Mouse (Mus musculus) hindlimb bud, embryonic 11.5 days (tissue): ENCODE measurements around the gene Tox2.

ENCODE experiments used
- DNase-seq: peaks from one replicate; pipeline ENCODE4 v3.0.0-alpha.2; 2012; ENCODE audit warnings: low read depth, low spot score; ENCODE audit errors: extremely low spot score

Tox2 gene

DNA sequence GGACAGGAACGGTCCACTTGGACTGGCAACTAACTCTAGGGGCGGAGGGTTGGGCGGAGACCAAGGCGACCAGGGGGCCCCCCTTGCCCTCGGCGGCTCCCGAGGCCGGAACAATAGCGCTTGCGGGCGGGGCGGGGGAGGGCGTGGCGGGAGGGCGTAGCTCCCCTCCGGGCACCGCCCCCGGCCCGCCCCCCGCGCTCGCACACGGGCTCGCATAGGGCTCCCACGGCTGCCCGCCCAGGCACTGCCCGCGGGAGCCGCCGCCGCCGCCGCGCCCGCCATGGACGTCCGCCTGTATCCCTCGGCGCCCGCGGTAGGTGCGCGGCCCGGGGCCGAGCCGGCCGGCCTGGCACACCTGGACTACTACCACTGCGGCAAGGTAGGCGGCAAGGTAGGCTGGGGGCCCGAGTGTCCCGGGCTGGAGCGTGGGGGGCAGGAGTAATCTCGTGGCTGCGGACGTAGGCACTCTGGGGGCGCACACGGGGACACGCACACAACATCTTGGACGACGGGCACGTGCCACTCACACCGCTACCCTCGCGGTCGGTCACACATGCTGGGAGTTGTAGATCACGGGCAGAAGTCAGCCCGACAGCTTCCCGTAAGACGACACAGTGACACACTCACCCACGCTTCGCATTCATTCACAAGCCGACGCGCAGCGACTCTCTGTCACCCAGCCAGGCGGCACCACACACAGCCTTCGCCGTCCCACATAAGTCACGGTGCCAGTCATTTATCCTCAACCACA lies at the start of gene Tox2:
TSS of gene Tox2 (plus strand) at position 242 of the 751 bp plus-strand sequence.
- DNase-seq = no peak

- DNase-seq = no peak
Observed at GRCm38 (mm10) chr2:163154673-163155072, 48.3 kb upstream of the Tox2 start.

DNA sequence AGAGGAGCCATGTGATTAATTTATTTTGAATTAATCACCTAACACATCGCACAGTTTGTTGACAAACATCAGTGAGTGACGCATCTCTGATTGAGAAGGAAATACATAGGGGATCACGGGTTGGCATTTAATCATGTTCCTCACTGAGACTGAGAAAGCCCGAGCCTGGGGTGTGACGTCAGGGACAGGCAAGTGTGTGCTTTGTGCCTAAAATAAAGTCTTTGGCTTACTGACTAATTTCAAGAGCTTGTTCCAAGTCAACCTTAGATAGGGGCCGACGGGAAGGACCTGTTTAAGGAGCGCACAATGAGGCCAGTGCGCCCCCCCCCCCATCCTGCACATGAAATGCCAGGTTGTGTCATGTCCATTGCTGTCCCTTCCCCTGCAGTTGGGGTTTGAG lies 43.9 kb upstream of the Tox2 start:
- no peak for DNase-seq

- DNase-seq = no peak
Observed at GRCm38 (mm10) chr2:163164461-163164990, 38.4 kb upstream of the Tox2 start.

- DNase-seq = no peak
Observed at GRCm38 (mm10) chr2:163166067-163166805, 36.7 kb upstream of the Tox2 start.

GRCm38 (mm10) chr2:163171891-163172290 lies 31.0 kb upstream of the Tox2 start:
- no peak for DNase-seq

- DNase-seq = no peak
Observed at GRCm38 (mm10) chr2:163174066-163174465, 28.9 kb upstream of the Tox2 start.

- DNase-seq = no peak
Observed at GRCm38 (mm10) chr2:163175831-163176230, 27.1 kb upstream of the Tox2 start.

- DNase-seq = no peak
Observed at GRCm38 (mm10) chr2:163176502-163176901, 26.4 kb upstream of the Tox2 start.

- no peak for DNase-seq
Observed at GRCm38 (mm10) chr2:163187552-163187951, 15.4 kb upstream of the Tox2 start.

DNA sequence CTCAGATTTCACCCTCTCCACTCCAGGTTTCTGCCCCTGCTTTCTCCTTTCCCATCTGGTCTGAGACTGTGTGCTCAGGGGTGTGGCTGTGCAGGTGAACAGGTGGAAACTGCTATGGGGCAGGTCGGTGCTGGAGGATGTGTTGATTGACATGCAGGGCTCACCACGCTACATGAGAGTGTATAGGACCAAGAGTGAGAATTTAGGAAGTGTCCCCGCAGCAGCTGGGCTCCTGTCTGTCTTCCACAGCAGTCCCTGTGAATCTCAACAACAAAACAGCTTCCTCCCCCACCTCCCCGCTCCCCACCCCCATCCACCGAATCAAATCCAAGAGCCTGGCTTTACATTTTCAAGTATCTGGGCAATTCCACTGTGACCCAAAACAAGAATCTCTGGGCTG lies 13.3 kb upstream of the Tox2 start:
- no peak for DNase-seq

DNA sequence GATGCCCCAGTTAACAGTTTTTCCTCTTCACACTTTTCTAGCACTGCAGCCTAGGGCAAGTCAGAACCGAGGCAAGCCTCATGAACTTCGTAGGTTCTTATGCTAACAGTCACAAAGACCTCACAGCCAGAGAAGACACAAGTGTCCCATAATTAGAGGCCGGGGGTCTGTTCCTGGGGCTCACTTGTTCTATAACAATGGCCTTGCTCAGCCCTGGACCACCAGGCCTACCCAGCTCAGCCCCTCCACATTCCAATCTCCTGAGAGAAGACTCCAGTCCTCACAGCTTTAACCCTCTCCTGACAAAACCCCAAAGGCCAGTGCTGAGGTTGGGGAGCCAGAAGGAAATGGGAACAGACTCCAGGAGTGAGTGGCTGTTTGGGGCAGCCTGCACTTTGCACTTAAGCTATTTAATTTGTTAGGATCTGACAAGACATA lies 12.9 kb upstream of the Tox2 start:
- DNase-seq = no peak

GRCm38 (mm10) chr2:163192485-163192884 lies 10.4 kb upstream of the Tox2 start:
- no peak for DNase-seq

- no peak for DNase-seq
Observed at GRCm38 (mm10) chr2:163194015-163194414, 8.9 kb upstream of the Tox2 start.

DNA sequence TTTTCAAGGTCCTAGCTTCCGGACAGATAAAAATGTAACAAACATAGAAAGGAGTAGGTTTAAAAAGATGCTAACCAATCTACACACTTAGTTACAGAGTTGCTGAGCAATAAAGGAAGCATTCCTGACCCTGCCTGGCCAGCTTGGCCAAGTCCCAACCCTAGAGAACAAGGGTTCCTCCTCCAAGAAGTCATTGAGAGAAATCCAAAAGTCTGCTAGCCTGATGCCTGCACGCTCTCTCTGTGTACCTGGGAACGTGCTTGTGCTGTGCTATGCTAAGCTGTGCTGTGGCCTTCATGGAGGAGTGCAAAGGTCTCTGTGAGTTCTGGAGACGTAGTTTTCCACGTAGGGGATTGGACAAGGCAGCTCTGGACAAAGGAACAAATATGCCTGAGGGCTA lies 8.4 kb upstream of the Tox2 start:
- DNase-seq = no peak

DNA sequence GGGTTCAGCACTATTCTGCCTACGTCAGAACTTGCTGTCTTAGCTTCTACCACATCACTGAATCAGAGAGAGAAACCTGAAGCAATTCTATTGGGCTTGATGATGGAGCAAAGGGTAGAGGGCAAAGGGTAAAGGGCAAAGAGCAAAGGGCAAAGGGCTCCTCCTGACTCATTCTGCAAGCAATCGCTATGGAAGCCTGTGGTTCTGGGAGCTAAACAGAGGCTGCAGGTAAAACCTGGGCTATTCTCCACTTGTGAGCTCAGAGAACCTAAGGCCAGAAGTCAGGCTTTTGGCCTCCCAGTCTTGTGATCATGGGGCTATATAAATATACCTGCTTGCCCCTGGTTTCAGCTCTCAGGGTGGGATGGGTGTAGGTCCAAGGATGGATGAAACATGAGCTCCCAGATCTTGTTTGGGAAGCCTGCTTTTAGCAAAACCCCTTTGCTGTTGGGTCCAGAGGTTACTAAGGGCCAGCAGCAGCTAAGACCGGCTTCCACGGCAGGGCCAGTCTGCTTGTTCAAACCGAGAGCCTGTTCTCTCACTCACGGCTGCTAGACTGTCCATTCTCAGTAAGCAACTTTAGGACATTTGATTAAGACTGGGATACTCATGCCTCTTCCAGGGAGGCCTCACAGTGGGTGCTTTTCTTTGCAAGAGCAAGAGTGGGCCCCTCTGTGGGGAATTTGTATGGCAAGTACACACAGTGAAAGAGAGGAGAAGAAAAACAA lies 7.7 kb upstream of the Tox2 start:
- DNase-seq = no peak

GRCm38 (mm10) chr2:163195834-163196145 lies 7.1 kb upstream of the Tox2 start:
- no peak for DNase-seq

GRCm38 (mm10) chr2:163201897-163202296 lies 1.0 kb upstream of the Tox2 start:
- DNase-seq = no peak

DNA sequence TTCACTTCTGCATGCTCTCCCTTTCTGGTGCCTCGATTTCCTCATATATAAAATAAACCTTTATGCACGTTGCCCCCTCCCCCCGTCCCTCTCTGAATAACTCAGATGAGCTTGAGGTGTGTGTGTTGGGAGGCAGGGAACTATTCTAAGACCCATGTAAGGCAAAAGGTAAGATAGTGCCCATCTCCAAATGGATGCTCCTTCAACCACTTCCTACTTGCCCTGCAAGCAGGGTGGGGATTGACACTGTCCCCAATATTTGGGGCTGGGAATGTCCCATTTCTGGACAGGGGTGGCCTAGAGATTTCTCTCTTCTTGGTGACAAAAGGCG lies 407 bp upstream of the Tox2 start:
- no peak for DNase-seq

DNA sequence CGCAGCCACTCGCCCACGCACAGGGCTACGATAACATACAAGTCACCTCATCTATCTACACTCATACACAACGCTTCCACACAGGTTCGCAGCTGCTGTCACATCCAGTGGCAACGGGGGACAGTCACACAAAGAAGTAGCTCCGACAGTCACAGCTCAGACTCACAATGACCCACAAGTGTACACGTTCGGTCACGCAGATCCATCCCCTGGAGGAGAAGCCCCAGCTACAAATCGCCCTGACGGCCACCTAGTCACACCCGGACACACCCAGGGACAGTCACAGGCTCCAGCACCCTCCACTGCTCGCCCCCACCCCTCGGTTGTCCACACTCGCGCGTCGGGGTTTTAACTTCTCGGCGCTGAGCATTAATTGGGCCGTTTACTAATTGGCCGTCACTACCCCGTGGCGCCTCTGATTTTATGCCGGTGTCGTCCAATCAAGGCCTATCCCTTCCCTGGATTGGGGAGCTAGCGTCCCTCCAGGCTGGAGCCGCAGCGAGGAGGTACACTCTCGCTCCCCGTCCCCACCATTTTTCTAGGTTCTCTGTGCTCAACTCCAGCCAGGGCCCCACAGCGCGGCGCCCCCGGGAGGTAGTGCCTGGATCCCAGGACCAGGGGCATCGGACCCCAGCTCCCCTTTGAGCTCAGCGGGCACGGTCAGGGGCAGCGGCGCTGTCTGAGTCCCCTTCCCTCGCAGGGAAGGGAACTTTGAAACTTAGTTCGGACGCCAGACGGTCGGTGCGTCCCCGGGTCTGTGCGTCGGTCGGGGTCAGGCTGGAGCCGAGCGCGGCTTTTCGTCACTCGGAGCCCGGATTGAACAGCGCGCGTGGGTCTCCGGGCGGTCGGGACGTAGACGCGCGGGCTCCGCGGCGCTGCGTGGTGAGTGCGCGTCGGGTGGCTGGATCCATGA lies 966 bp downstream of the Tox2 start:
- no peak for DNase-seq
